Mouse (Mus musculus) cerebellum, adult 8-10 months (tissue): ENCODE measurements around the gene Lypla2.
A peak's percentile ranks its signal among the peaks of the same experiment; 100 is the strongest.
"Not testable (repeated sequence)": the region's sequence is repeated elsewhere in the genome, so short reads cannot be mapped to it uniquely, and the experiment has no call there.

Source experiments
- DNase-seq: peaks from one replicate; pipeline ENCODE4 v3.0.0; 2022

Gene Lypla2

DNA sequence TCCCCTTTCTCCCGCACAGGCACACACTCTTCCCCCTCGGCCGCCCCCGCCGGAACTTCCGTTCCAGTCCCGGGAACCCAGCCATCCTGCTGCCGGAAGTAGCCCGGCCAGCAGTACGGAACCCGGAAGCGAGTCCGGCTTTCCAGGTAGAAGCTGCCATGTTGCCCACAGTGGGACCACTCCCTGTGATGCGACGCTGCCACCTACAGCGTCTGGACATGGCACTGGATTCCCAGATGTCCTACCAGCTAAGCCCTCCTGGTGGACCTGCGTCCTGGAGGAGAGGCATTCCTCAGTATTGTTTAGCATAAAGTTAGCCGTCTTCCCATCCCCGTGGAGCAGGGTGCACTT, at the start of gene Lypla2:
Lypla2 (minus strand) TSS at position 71 of the 351 bp plus-strand sequence.
- peak; percentile 87 for DNase-seq

GRCm38 (mm10) chr4:136021549-136022047, 49.2 kb upstream of the Lypla2 start, which contains the start of gene Eloa:
Gene Eloa (minus strand): TSS chr4:136021763.
- peak; percentile 99 for DNase-seq

DNA sequence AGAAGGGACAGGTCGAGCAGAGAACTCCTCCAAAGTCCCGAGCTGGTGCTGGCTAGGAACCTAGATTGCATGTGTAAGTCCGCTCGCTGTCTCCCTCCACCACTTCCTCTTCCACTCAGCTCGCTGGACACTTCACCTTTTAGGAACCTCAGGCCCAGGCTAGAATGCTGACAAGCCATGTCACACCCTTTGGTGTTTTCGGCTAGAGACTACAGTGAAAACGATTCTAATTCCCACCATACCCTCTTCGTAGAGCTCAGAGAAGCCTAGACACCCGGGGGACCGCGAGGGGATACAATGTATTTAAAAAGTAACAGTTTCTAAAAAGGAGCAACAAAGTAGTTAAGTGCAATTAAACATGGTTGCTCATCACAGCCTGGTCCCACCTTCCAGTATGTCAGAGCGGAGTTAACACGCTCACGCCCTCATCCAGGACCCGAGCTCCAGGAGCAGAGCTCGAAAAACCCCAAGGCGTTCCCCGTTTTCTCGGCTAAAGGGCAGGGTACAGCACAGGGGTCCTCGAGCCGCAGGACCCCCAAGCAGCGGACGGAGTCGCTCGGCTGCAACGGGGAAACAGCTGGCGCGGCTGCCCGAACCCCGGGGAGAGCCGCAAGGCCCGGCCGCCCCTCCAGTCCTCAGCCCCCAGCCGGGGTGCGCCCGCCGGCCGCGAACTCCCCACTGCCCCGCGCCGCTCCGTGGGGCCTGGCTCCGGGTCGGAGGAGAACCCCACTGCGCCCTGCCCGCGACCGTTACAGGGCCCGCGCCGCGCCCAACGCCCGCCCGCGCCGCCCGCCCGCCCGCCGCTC, 48.5 kb upstream of the Lypla2 start:
- DNase-seq = no peak

- no peak for DNase-seq
Observed at GRCm38 (mm10) chr4:136016059-136016602, 43.7 kb upstream of the Lypla2 start.

GRCm38 (mm10) chr4:136010586-136010985, 38.2 kb upstream of the Lypla2 start:
- DNase-seq = no peak

DNA sequence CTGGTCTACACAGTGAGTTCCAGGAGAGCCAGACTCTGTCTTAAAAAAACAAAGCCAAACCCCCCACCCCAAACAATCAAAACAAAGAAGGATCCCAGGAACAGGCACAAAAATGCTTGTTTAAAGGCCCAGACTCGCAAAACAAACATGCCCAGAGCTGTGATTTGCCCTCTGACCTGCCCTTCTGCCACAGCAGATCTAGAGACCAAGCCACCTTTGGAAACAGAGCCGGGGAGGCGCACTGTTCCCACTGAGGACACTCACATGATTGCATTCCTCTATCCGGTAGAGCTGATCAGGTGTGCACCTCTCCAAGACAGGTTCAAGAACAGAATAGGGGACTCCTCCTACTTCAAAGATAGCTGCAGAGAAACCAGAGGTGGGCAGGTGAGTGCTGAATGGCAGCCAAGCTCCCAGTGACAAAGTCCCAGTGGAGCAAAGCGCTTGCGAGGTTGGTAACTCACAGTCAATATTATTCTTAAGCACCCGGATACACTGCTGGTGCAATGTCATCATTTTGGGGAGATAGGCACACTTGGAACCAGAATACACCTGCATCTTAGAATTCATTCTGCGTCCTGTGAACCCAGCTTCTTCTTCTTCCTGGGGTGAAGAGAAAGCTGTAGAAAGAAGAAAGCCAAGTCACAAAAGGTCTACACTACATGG, 36.5 kb upstream of the Lypla2 start:
- DNase-seq = no peak

DNA sequence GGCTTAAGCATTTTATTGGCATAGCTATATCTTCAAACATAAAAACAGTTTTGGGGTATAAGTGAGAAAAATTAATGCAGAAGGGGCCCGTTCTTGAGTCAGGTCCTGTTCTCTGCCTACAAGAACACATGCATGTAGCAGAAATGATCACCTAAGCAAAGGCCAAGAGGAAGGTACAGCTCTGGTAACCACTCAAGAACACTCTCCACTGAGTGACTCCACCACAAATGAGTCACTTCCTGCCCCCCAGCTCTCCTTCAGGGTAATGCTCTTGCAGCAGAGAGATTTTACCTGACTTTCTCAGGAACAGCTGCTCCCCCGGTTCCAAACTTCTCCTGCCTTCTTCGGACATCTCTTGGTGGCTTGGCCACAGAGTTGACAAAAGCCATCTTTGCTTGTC, 34.4 kb upstream of the Lypla2 start:
- no peak for DNase-seq

DNA sequence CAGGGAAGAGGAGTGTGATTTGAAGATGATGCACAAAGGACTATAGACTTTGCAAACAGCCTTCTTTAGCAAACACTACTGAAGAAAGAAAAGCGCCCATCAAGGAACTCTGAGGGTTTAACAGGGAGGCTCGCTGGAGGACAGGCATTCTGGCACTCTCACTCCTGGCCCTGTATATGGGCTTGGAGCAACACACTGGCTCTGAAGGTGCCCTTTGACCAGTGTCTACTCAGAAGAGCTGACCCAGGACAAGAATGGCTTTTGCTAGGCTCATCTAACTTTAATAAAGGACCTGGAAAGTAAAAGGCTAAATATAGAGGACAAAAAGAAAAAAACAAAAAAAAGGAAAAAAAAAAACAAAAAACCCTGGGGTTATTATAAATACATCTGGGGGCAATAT, 32.5 kb upstream of the Lypla2 start:
- no peak for DNase-seq

- DNase-seq = no peak
Observed at GRCm38 (mm10) chr4:136004107-136004675, 31.8 kb upstream of the Lypla2 start.

DNA sequence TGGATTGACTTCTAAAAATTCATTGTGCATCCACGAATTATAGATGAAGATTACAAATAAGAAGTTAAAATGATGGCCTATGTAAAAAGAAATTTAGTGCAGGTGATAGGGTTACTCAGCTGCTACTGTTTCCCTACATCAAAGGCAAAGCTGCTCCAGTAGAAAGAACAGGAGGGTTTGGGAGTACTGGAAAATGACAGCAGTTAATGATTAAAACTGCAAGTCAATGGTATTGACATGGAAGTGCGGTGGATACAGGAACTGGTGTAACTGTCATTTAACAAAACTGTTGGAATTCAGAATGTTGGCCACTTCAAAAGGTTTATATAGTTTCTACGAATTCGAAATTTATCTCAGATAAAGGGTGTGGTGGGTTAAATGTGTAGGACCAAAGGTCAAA, 22.7 kb upstream of the Lypla2 start:
- DNase-seq = no peak

DNA sequence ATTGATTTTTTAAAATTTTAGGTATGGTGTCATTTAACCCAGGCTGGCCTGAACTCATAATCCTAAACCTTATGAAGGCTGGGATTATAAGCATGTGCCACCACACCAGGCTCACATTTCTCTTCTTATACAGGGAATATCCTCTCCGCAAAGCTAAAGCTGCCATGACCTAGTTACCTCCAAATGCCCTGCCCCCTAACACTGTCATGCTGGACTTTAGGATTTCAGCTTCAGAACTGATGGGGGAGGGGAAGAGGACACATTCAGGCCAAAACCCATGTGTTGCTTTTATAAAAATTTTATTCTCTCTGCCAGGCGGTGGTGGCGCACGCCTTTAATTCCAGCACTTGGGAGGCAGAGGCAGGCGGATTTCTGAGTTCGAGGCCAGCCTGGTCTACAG, 21.5 kb upstream of the Lypla2 start:
- no peak for DNase-seq

- DNase-seq = peak; percentile 20
Observed at GRCm38 (mm10) chr4:135987714-135988113, 15.3 kb upstream of the Lypla2 start.

DNA sequence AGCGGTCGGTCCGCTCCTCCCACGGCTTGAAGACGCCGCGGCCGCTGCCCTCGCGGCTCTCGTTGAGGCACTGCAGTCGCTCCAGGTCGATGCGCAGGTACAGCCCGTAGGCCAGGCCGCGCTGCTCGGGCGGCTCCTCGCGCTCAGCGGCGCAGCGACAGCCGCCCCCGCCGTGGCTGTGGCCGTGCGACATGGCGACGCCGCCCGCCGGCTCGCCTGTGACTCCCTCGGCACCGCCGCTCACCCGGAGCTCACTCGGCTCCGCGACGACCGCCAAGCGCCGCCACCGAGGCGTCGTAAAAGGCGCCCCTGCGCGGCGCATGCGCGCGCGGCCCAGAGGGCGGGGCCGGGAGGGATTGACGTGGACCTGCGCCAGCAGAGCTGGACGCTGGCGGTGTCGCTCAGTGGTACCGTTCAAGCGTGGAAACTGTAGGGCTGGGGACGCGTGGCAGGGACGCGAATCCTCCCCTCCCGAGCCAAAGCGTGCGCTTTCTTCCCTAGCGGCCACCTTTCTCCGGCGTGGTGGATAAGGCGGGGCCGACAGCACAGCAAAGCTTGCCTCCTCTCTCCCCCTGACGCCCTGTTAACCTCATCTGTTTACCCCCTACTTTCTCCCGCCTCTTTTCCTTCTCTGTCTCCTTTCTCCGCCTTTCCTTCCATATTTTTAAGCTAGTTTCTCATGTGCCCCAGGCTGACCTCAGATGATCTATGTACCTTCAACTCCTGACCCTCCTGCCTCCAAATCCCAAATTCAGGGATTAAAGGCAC, 14.7 kb upstream of the Lypla2 start, which contains the start of gene Pithd1:
Pithd1 (minus strand) TSS at position 322 of the 768 bp plus-strand sequence.
- DNase-seq = peak; percentile 95

- DNase-seq = no peak
Observed at GRCm38 (mm10) chr4:135986301-135986942, 14.0 kb upstream of the Lypla2 start.

GRCm38 (mm10) chr4:135985769-135986168, 13.3 kb upstream of the Lypla2 start:
- no peak for DNase-seq

DNA sequence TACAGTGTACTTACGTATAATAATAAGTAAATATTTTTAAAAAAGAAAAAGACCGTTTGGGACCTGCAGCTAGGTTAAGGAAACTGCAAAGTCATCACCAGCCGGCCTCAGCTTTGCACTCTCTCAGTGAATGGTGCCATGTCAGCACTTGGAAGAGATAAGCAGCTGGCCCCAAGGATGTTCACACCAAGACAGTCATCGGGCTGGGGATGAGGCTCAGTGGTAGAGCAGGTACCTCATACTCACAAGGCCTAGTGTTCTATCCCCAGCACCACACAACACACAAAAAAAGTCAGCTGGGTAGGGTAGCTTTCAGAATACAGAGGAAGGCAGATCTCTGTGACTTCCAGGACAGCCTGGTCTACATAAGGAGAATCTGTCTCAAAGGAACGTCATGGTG, 12.8 kb upstream of the Lypla2 start:
- no peak for DNase-seq

DNA sequence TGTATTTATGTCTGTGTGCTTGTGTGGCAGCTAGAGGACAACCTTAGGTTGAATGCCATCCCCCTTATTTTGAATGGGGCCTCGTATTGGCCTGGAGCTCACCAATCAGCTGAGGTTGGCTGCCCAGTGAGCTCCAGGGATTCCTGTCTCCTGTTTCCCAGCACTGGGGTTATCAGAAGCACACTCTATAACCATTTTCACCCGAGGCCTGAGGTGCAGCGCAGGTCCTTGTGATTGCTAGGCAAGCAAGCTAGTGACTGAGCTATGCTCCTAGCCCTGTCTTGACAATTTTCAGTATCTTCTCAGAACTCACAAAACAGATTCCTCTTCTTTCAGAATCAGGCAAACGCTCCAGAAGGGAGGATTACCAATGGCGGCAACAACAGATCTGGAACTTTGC, 12.1 kb upstream of the Lypla2 start:
- DNase-seq = no peak

DNA sequence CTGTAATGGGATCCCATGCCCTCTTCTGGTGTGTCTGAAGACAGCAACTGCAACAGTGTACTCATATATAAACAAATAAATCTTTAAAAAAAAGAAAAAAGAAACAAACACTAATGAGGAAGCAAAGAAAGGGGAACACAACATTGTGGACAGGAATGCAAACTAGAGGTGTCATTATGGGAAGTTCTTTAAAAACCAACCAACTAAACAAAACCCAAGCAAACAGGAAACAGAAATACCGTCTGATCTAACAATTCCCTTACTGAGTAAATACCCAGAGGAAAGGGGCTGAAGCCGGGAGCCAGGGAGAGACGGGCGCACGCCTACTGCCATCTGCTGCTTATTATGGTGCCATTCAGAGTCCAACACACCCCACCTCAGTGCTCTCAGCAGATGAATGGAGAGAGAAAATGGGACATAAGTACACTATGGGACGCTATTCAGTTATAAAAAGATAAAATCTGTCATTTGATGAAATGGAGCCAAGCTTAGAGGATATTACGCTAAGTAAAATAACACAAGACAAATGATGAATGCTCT, 9.2 kb upstream of the Lypla2 start:
- peak; percentile 43 for DNase-seq

GRCm38 (mm10) chr4:135980223-135980622, 7.8 kb upstream of the Lypla2 start:
- DNase-seq = not testable (repeated sequence)

DNA sequence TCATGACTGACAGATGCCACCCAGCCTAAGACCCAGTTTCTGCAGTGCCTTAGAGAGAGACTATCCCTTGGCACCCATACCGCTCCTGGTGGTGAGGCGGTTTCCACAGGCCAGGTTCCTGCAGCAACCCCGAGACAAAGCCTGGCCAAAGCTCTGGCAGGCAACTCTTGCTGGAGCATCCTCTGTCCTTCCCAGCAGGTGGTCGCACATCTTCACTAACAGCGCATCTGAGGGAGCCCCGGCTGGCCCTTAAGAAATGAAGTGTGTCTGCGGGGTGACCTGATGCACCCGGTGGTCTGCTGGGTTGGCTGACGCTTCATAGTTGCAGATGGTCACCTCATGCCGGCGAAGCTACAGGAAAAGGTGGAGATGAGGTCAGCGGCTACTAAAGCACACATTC, 3.7 kb upstream of the Lypla2 start:
- DNase-seq = peak; percentile 14

DNA sequence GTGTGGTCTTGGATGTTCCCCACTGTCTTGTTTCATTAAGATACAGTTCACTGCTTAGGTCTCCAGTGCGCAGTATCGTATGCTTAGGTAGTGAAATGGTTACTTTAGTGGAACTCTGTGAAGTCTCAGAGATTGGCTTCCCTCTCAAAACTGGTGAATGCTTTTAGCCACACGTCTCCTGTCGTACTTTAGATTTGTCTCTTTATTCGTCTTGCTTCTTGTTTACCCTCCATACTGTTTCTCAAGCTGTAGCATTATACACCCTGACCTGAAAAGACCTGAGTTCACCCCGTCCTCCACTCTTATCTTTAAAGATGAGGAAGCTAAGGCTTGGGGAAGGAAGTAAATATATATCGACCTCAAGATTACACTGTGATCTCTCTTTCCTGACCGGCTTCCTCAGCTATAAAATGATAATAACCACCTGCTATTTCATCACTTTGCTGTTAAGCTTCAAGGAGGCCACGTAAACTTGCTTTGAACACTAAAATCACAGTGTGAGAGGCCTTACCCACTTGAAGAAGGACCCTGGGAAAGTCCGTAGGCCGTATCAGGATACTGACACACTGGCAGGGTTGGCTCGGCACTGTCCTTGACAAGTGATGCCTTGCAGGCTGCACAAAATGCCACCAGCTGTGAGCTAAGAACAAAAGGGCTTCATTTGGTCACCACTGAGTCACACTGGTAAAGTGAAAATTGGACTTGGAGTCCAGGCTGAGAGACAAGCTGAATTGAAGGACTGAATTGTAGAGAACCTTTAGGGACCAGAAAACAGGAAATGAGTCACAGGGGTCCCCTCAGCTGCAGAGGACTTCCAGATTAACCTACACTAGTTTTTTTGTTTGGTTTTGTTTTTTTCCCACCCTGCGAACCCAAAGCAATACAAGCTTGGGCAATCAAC, 735 bp upstream of the Lypla2 start:
- DNase-seq = peak; percentile 18
